Mouse (Mus musculus) heart, embryonic 16.5 days (tissue): ENCODE measurements around the gene Hes5. TPM values are rescaled to one million over a fixed set of nuclear protein-coding genes. Genes with fewer than 3 reads are reported as not detected.

Experiments used
- ATAC-seq: fragments of 200-750 bp; cut with Nextera tagmentation; replicated peaks from 2 replicates; pipeline ENCODE4 v1.8.0; 2017; ENCODE audit warnings: moderate number of reproducible peaks; ENCODE audit not compliant: insufficient read depth, low FRiP score; ENCODE audit errors: extremely low read depth
- H3K27ac ChIP-seq: fragments of 300-500 bp; sonication (generic); 2 replicates; pipeline ENCODE4 v1.5.1; 2014; ENCODE audit warnings: mild to moderate bottlenecking, low read length, control low read depth, moderate library complexity
- H3K27me3 ChIP-seq: fragments of 300-500 bp; sonication (generic); 2 replicates; pipeline ENCODE4 v1.6.1; 2014; ENCODE audit warnings: low read length, mixed read lengths; ENCODE audit not compliant: control insufficient read depth, insufficient read depth
- H3K36me3 ChIP-seq: fragments of 300-500 bp; sonication (generic); 2 replicates; pipeline ENCODE4 v1.6.1; 2014; ENCODE audit not compliant: control insufficient read depth, insufficient read depth
- H3K4me1 ChIP-seq: fragments of 300-500 bp; sonication (generic); 2 replicates; pipeline ENCODE4 v1.6.1; 2014; ENCODE audit warnings: low read length, mixed read lengths; ENCODE audit not compliant: control insufficient read depth, insufficient read depth
- H3K4me2 ChIP-seq: fragments of 300-500 bp; sonication (generic); 2 replicates; pipeline ENCODE4 v1.6.1; 2014; ENCODE audit warnings: low read depth, mild to moderate bottlenecking, control low read depth, low read length
- H3K4me3 ChIP-seq: fragments of 300-500 bp; sonication (generic); 2 replicates; pipeline ENCODE4 v1.5.1; 2014; ENCODE audit warnings: mild to moderate bottlenecking, control low read depth, low read length
- H3K9ac ChIP-seq: fragments of 300-500 bp; sonication (generic); 2 replicates; pipeline ENCODE4 v1.6.1; 2014; ENCODE audit warnings: low read length, control low read depth
- H3K9me3 ChIP-seq: fragments of 300-500 bp; sonication (generic); replicated peaks from 2 replicates; pipeline ENCODE4 v1.6.1; 2016; ENCODE audit warnings: low read length; ENCODE audit not compliant: control insufficient read depth
- WGBS: fragments of 180-500 bp; shearing (Covaris S2); extraction: QIAGEN DNeasy Blood & Tissue Kit; methylation state at CpG from one replicate; pipeline ENCODE4 v1.1.7; 2014; 5-methylcytosine and 5-hydroxymethylcytosine counted together
- polyA plus RNA-seq: library from polyadenylated mRNA; unstranded; fragments of >200 nt; fragmentation: Nextera tagmentation; extraction: Ambion mirVana; gene quantifications from 2 replicates; pipeline ENCODE4 v1.2.1, GENCODE M21; 2015

Hes5 gene
- polyA plus RNA-seq, 1 experiment from 2014 or later, result 0.29 TPM

- no peaks in the 10 kb centered on the region; the same call in none of the 2 replicates for H3K27me3 ChIP-seq
- no peak for ATAC-seq
- H3K4me3 ChIP-seq, result no peak overlapping the region
- H3K27ac ChIP-seq, result no peak overlapping the region
- no peaks in the 10 kb centered on the region for H3K36me3 ChIP-seq
- H3K4me2 ChIP-seq, result no peak overlapping the region
- 69% methylated on average over 3 of the region's 3 CpGs for WGBS
- H3K9ac ChIP-seq, result no peak overlapping the region
- no peaks in the 10 kb centered on the region for H3K4me1 ChIP-seq
- H3K9me3 ChIP-seq, result no peaks in the 10 kb centered on the region
Measured at GRCm38 (mm10) chr4:155009216-155009615, 48.5 kb downstream of the Hes5 start.

GRCm38 (mm10) chr4:155010870-155011269 is 50.1 kb downstream of the Hes5 start:
- Histone ChIP-seq H3K36me3 (no peaks in the 10 kb centered on the region), H3K9me3 (no peaks in the 10 kb centered on the region), H3K4me3 (no peak overlapping the region), H3K27ac (no peak overlapping the region), H3K4me2 (no peak overlapping the region), H3K9ac (no peak overlapping the region), H3K4me1 (no peaks in the 10 kb centered on the region), H3K27me3 (no peaks in the 10 kb centered on the region; the same call in none of the 2 replicates)
- 63% methylated on average over 5 of the region's 5 CpGs for WGBS
- ATAC-seq, result no peak

- no peaks in the 10 kb centered on the region; the same call in none of the 2 replicates for H3K27me3 ChIP-seq
- WGBS, result 65% methylated on average over 8 of the region's 8 CpGs
Measured at GRCm38 (mm10) chr4:155011312-155012025, 50.7 kb downstream of the Hes5 start.

More at GRCm38 (mm10) chr4:155011312-155012025, 50.7 kb downstream of the Hes5 start:
- no peak overlapping the region for H3K27ac ChIP-seq
- no peaks in the 10 kb centered on the region for H3K36me3 ChIP-seq
- H3K4me3 ChIP-seq, result no peak overlapping the region
- no peak overlapping the region for H3K4me2 ChIP-seq
- no peak overlapping the region for H3K9ac ChIP-seq
- no peak for ATAC-seq
- H3K4me1 ChIP-seq, result no peaks in the 10 kb centered on the region
- H3K9me3 ChIP-seq, result no peaks in the 10 kb centered on the region

Other genes with a start within 250 kb of the Hes5 start
- gene Ttc34, start 123.5 kb upstream of the Hes5 start, polyA plus RNA-seq, result 0.12 and 0.31 TPM in 2 replicates
- 0.24 and 0.42 TPM in 2 replicates for gene Mmel1, start 91.3 kb upstream of the Hes5 start, polyA plus RNA-seq
- gene Fam213b, start 61.8 kb upstream of the Hes5 start, polyA plus RNA-seq, result 58.9 and 62.9 TPM in 2 replicates
- 1.3 and 1.8 TPM in 2 replicates for gene Tnfrsf14, start 32.4 kb upstream of the Hes5 start, polyA plus RNA-seq
- 44.2 and 47.2 TPM in 2 replicates for gene Pank4, start 3.2 kb downstream of the Hes5 start, polyA plus RNA-seq
- 1.0 and 1.4 TPM in 2 replicates for gene Plch2, start 95.9 kb downstream of the Hes5 start, polyA plus RNA-seq
- 17.3 and 18.0 TPM in 2 replicates for gene Pex10, start 106.1 kb downstream of the Hes5 start, polyA plus RNA-seq
- 116 and 138 TPM in 2 replicates for gene Rer1, start 125.5 kb downstream of the Hes5 start, polyA plus RNA-seq
- gene Morn1, start 125.7 kb downstream of the Hes5 start, polyA plus RNA-seq, result 1.8 and 3.0 TPM in 2 replicates